Mouse (Mus musculus): ENCODE measurements at regions not wholly inside any gene's neighbourhood (a gene's known extent, or its start where the extent isn't known, plus 50 kb on each side); places are given as distances from the start of the nearest gene placed in this dataset.

DNA sequence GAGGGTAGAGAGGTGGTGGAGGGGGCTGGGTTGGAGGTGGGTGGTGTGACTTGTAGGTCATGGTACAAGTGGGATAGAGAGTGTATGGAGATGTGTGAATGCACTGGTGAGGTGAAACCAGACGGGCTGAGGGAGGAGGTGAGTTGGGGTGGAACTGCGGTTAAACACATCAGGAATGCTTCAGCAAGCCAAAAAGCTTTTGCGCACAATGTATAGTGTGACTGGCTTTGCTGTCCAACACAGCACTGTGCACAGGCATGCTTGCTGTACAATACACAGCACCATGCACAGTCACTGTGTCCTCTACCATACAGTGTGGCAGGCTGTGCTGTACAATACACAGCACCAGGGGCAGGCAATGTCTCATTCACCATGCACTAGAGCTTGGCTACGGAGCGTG lies 223.6 kb downstream of the Eipr1 start:
- no peak for TF ChIP-seq CTCF (conservative IDR thresholded peaks at IDR 0.05; ENCODE audit: low read length)
- no peak for TF ChIP-seq NANOG (IDR thresholded peaks at IDR 0.05; ENCODE audit: borderline replicate concordance, low read length)
- no peak for TF ChIP-seq POU5F1 (IDR thresholded peaks at IDR 0.05; ENCODE audit: borderline replicate concordance, low read length)

Measured in E14TG2a.4 (cell line).